Mouse (Mus musculus) spleen, adult 2 months (tissue): ENCODE data around the gene Zfp809.

Source experiments
- CTCF ChIP-seq: fragments of 200-500 bp; IDR thresholded peaks from 2 replicates; pipeline ENCODE4 v1.5.1; 2011; ENCODE audit warnings: mild to moderate bottlenecking, inconsistent platforms; ENCODE audit not compliant: insufficient read depth, insufficient read length, insufficient replicate concordance; ENCODE audit errors: extremely low read depth
- POLR2A ChIP-seq: fragments of 200-500 bp; IDR thresholded peaks from 2 replicates; pipeline ENCODE4 v1.6.1; 2011; ENCODE audit warnings: low read depth, low read length, inconsistent platforms

DNA sequence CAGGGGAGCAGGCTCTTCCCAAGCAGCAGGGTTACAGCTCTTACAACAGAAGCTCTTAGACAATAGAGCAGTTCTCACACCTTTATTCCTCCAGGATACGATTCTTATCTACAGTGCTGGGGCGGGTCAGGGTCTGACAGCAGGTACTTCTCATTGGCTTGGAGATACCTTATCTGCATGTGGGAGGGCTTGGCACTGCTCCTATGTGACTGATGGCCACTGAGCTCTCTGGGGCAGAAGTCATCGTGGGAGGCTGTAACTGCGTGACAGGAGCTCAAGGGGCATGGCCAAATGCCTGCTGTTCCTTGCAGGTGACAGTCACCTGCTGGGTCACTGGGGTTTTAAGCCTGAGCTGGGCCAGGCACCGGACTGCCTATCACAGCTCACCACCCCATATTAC, 29.1 kb upstream of the Zfp809 start:
- no peak for TF ChIP-seq CTCF
- no peak for TF ChIP-seq POLR2A
